ENCODE assay signal across 17 mouse cellular contexts in the genomic region with DNA sequence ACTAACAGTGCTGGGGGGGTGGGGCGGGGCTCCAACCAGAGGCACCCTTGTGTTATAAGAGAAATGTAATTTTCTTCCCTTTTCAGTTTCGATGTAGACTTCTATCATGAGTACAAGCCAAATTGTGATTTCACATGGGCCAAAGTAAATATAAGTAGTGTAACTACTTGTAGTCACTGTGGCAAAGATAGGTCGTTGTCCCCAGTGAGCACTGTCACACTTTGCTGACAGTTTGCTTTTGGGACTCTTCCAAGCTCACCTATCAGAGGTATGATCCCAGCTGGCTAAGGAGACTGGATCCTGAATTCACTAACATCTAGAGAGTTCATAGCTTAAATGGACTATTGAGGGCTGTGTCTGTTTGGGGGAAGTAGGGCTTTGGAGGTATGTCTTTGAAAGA. TPM values are rescaled to one million over a fixed set of nuclear protein-coding genes. Genes with fewer than 3 reads are reported as not detected.
DNase-seq lines count a peak whose midpoint lies in the region; ATAC-seq and TF ChIP-seq lines count a peak whose summit lies in the region.
"Had no signal": no experiment of that assay in that cellular context is flagged by ENCODE, and none has a peak within 500 bp of the region (broad histone marks: within the 10 kb centered on the region; RNA-seq: fewer than 3 reads in every experiment).

No protein-coding gene starts in this region.

- no peak for ATAC-seq in hindbrain, embryonic 11.5 days (ENCODE audit: low FRiP score)
- no peak for ATAC-seq in midbrain, embryonic 13.5 days
- ATAC-seq in midbrain, postnatal 0 days (ENCODE audit: low FRiP score), result no peak
- peak; percentile 43; the same call in 1 of the 2 replicates for ATAC-seq in granulocyte monocyte progenitor cell, adult 5-6 weeks (replicated peaks; ENCODE audit: poor library complexity, severe bottlenecking)

- TF ChIP-seq POLR2A in small intestine, adult 2 months (IDR thresholded peaks at IDR 0.05; ENCODE audit: low read depth, low read length), result no peak

- H3K27me3 ChIP-seq in hindbrain, embryonic 10.5 days (ENCODE audit: insufficient read depth, poor library complexity, severe bottlenecking), result no peaks in the 10 kb centered on the region
- H3K27me3 ChIP-seq in hindbrain, embryonic 11.5 days (ENCODE audit: control insufficient read depth, insufficient read depth, low read length), result no peaks in the 10 kb centered on the region
- H3K27me3 ChIP-seq in midbrain, embryonic 13.5 days, result no peaks in the 10 kb centered on the region
- no peaks in the 10 kb centered on the region for H3K27me3 ChIP-seq in midbrain, postnatal 0 days (ENCODE audit: insufficient read depth, low read length)
- no peaks in the 10 kb centered on the region for H3K27me3 ChIP-seq in small intestine, adult 2 months (ENCODE audit: control insufficient read depth, insufficient read depth, low read length)
- H3K27me3 ChIP-seq: forebrain, embryonic 15.5 days; heart, embryonic 12.5 days; stomach, embryonic 15.5 days had no signal

- no peak for TF ChIP-seq CTCF in midbrain, postnatal 0 days (IDR thresholded peaks at IDR 0.05)
- TF ChIP-seq CTCF in small intestine, adult 2 months (IDR thresholded peaks at IDR 0.05; ENCODE audit: extremely low read depth, insufficient read length, insufficient replicate concordance, low read depth, low read length), result no peak

- DNase-seq in hindbrain, embryonic 10.5 days (ENCODE audit: low spot score), result no peak
- DNase-seq in hindbrain, embryonic 11.5 days (ENCODE audit: low spot score), result no peak
- no peak for DNase-seq in midbrain, postnatal 0 days (ENCODE audit: low spot score)
- no peak for DNase-seq in cerebellum, adult 11-12 months
- DNase-seq: cerebellum, adult 8-10 months; heart, postnatal 14 days; kidney, adult 8-10 months; kidney, postnatal 25 days; spleen, adult 18-20 months; thymus, adult 2 months had no signal

- H3K27ac ChIP-seq in hindbrain, embryonic 10.5 days, result peak overlapping the region; percentile 73; the same call in 1 of the 2 replicates
- H3K27ac ChIP-seq in hindbrain, embryonic 11.5 days (ENCODE audit: low read depth, low read length), result no peak overlapping the region
- 0 out of 2 replicates have a peak overlapping the region, but pooled peaks have one; percentile 69 for H3K27ac ChIP-seq in midbrain, embryonic 13.5 days
- no peak overlapping the region for H3K27ac ChIP-seq in midbrain, postnatal 0 days (ENCODE audit: low read depth, low read length)
- H3K27ac ChIP-seq in small intestine, adult 2 months (ENCODE audit: insufficient read depth, low read depth, low read length), result peak overlapping the region; percentile 55
- H3K27ac ChIP-seq: liver, embryonic 14.5 days; stomach, embryonic 15.5 days had no signal

- 87% methylated on average over 3 of the region's 3 CpGs for WGBS in hindbrain, embryonic 10.5 days
- WGBS in hindbrain, embryonic 11.5 days, result 92% methylated on average over 3 of the region's 3 CpGs
- 87% methylated on average over 3 of the region's 3 CpGs for WGBS in midbrain, embryonic 13.5 days
- 85% methylated on average over 3 of the region's 3 CpGs for WGBS in midbrain, postnatal 0 days
- WGBS in small intestine, adult 2 months, result 35% methylated on average over 3 of the region's 3 CpGs

- peaks cover 3% of the 10 kb centered on the region for H3K9me3 ChIP-seq in hindbrain, embryonic 10.5 days
- H3K9me3 ChIP-seq in hindbrain, embryonic 11.5 days (ENCODE audit: control insufficient read depth, low read length), result no peaks in the 10 kb centered on the region
- no peaks in the 10 kb centered on the region; the same call in 1 of the 2 replicates for H3K9me3 ChIP-seq in midbrain, embryonic 13.5 days
- no peaks in the 10 kb centered on the region for H3K9me3 ChIP-seq in midbrain, postnatal 0 days (ENCODE audit: low read length)
- H3K9me3 ChIP-seq: forebrain, embryonic 15.5 days; heart, embryonic 12.5 days; stomach, embryonic 15.5 days had no signal

- no peak overlapping the region for H3K4me2 ChIP-seq in hindbrain, embryonic 11.5 days (replicated peaks; ENCODE audit: low read depth, low read length)
- no peak overlapping the region for H3K4me2 ChIP-seq in midbrain, embryonic 13.5 days (replicated peaks)
- no peak overlapping the region for H3K4me2 ChIP-seq in midbrain, postnatal 0 days (ENCODE audit: low read depth, low read length, poor library complexity, severe bottlenecking)
- H3K4me2 ChIP-seq: forebrain, embryonic 15.5 days; heart, embryonic 12.5 days; stomach, embryonic 15.5 days had no signal

- no peak overlapping the region for H3K9ac ChIP-seq in hindbrain, embryonic 11.5 days (ENCODE audit: low read depth, low read length)
- no peak overlapping the region for H3K9ac ChIP-seq in midbrain, embryonic 13.5 days (replicated peaks)
- H3K9ac ChIP-seq in midbrain, postnatal 0 days (replicated peaks; ENCODE audit: low read length, poor library complexity, severe bottlenecking), result no peak overlapping the region
- H3K9ac ChIP-seq: forebrain, embryonic 15.5 days; heart, embryonic 12.5 days; liver, embryonic 14.5 days; stomach, embryonic 15.5 days had no signal

- no peak overlapping the region for H3K4me3 ChIP-seq in hindbrain, embryonic 10.5 days
- H3K4me3 ChIP-seq in hindbrain, embryonic 11.5 days (ENCODE audit: low read depth, low read length), result no peak overlapping the region
- no peak overlapping the region for H3K4me3 ChIP-seq in midbrain, embryonic 13.5 days (replicated peaks)
- H3K4me3 ChIP-seq in midbrain, postnatal 0 days (ENCODE audit: low read depth, low read length), result no peak overlapping the region
- H3K4me3 ChIP-seq in small intestine, adult 2 months (ENCODE audit: low read depth, low read length), result no peak overlapping the region
- H3K4me3 ChIP-seq: forebrain, embryonic 15.5 days; heart, embryonic 12.5 days; stomach, embryonic 15.5 days had no signal

- H3K4me1 ChIP-seq in hindbrain, embryonic 10.5 days (replicated peaks), result peaks cover 50% of the 10 kb centered on the region
- peaks cover 6% of the 10 kb centered on the region for H3K4me1 ChIP-seq in hindbrain, embryonic 11.5 days (replicated peaks; ENCODE audit: control insufficient read depth, insufficient read depth, low read length)
- H3K4me1 ChIP-seq in midbrain, embryonic 13.5 days (replicated peaks), result peaks cover 53% of the 10 kb centered on the region
- peaks cover 8% of the 10 kb centered on the region for H3K4me1 ChIP-seq in midbrain, postnatal 0 days (ENCODE audit: insufficient read depth, low read length)
- peaks cover 38% of the 10 kb centered on the region for H3K4me1 ChIP-seq in small intestine, adult 2 months (ENCODE audit: control insufficient read depth, insufficient read depth, insufficient read length, low read length)

- H3K36me3 ChIP-seq in hindbrain, embryonic 10.5 days, result peaks cover 5% of the 10 kb centered on the region; the same call in 1 of the 2 replicates
- no peaks in the 10 kb centered on the region for H3K36me3 ChIP-seq in hindbrain, embryonic 11.5 days (ENCODE audit: control insufficient read depth, insufficient read depth, low read length)
- H3K36me3 ChIP-seq in midbrain, embryonic 13.5 days, result no peaks in the 10 kb centered on the region
- H3K36me3 ChIP-seq in midbrain, postnatal 0 days (ENCODE audit: insufficient read depth, low read length), result no peaks in the 10 kb centered on the region
- no peaks in the 10 kb centered on the region for H3K36me3 ChIP-seq in small intestine, adult 2 months (ENCODE audit: control insufficient read depth, insufficient read depth, low read length)
- H3K36me3 ChIP-seq: forebrain, embryonic 15.5 days; heart, embryonic 12.5 days; stomach, embryonic 15.5 days had no signal

RNA-seq across cellular contexts. Expression of a gene that starts 49.3 kb away (rescaled TPM):
- polyA plus RNA-seq in hindbrain, embryonic 10.5 days (2016; fragmentation: Nextera tagmentation; extraction: Ambion mirVana), result 44.2 and 55.2 TPM in 2 replicates
- polyA plus RNA-seq in hindbrain, embryonic 11.5 days (2014; fragmentation: Nextera tagmentation; extraction: Ambion mirVana), result 50.0 and 50.1 TPM in 2 replicates
- 71.3 and 75.7 TPM in 2 replicates for polyA plus RNA-seq in midbrain, embryonic 13.5 days (2015; fragmentation: Nextera tagmentation; extraction: Ambion mirVana)
- 57.4 and 62.2 TPM in 2 replicates for total RNA-seq in midbrain, postnatal 0 days (2014; rRNA removed)
- polyA plus RNA-seq in midbrain, postnatal 0 days (2015; fragmentation: Nextera tagmentation; extraction: Ambion mirVana), result 59.6 and 66.4 TPM in 2 replicates
- 23.6 and 31.2 TPM in 2 replicates for total RNA-seq in granulocyte monocyte progenitor cell, adult 5-6 weeks (2014; fragmentation: Nextera tagmentation)
- 24.4 and 25.5 TPM in 2 replicates for total RNA-seq in granulocyte monocyte progenitor cell, adult 5-6 weeks (2017)
- polyA plus RNA-seq in small intestine, adult 2 months (2012; rRNA removed), result 27.4 and 57.7 TPM in 2 replicates

RNA-seq across cellular contexts. Expression of a gene that starts 50.6 kb away (rescaled TPM):
- 35.3 and 38.1 TPM in 2 replicates for polyA plus RNA-seq in hindbrain, embryonic 10.5 days (2016; fragmentation: Nextera tagmentation; extraction: Ambion mirVana)
- polyA plus RNA-seq in hindbrain, embryonic 11.5 days (2014; fragmentation: Nextera tagmentation; extraction: Ambion mirVana), result 36.6 and 38.4 TPM in 2 replicates
- 43.8 and 46.0 TPM in 2 replicates for polyA plus RNA-seq in midbrain, embryonic 13.5 days (2015; fragmentation: Nextera tagmentation; extraction: Ambion mirVana)
- total RNA-seq in midbrain, postnatal 0 days (2014; rRNA removed), result 53.2 and 54.4 TPM in 2 replicates
- polyA plus RNA-seq in midbrain, postnatal 0 days (2015; fragmentation: Nextera tagmentation; extraction: Ambion mirVana), result 37.9 and 38.8 TPM in 2 replicates
- 40.9 and 41.2 TPM in 2 replicates for total RNA-seq in granulocyte monocyte progenitor cell, adult 5-6 weeks (2014; fragmentation: Nextera tagmentation)
- total RNA-seq in granulocyte monocyte progenitor cell, adult 5-6 weeks (2017), result 40.5 and 46.5 TPM in 2 replicates
- polyA plus RNA-seq in small intestine, adult 2 months (2012; rRNA removed), result 8.8 and 15.2 TPM in 2 replicates

Comparison
In these comparisons a context has a peak if more than half of its experiments do, and no peak if none do; other contexts are left out.
1. H3K27ac ChIP-seq: peak in hindbrain, embryonic 10.5 days (single experiment), midbrain, embryonic 13.5 days (single experiment) and small intestine, adult 2 months (single experiment); none in hindbrain, embryonic 11.5 days (single experiment) and midbrain, postnatal 0 days (single experiment).